8 mouse cellular contexts compared by ENCODE assay signal in genomic region chr17:35736280-35736960, GRCm38 (mm10). TPM values are rescaled to one million over a fixed set of nuclear protein-coding genes. Genes with fewer than 3 reads are reported as not detected.
DNase-seq lines count a peak whose midpoint lies in the region; ATAC-seq and TF ChIP-seq lines count a peak whose summit lies in the region.

No protein-coding gene starts in this region.

- H3K27ac ChIP-seq in forebrain, embryonic 16.5 days (ENCODE audit: low read length): no peak overlapping the region
- H3K27ac ChIP-seq in lung, embryonic 14.5 days (ENCODE audit: low read depth): no peak overlapping the region

- no peaks in the 10 kb centered on the region for H3K36me3 ChIP-seq in forebrain, embryonic 16.5 days (ENCODE audit: control insufficient read depth, insufficient read depth)
- H3K36me3 ChIP-seq in lung, embryonic 14.5 days (ENCODE audit: insufficient read depth): no peaks in the 10 kb centered on the region

- H3K4me1 ChIP-seq in forebrain, embryonic 16.5 days (replicated peaks; ENCODE audit: control insufficient read depth, insufficient read depth, low read length): no peaks in the 10 kb centered on the region
- no peaks in the 10 kb centered on the region for H3K4me1 ChIP-seq in lung, embryonic 14.5 days (ENCODE audit: insufficient read depth)

- ATAC-seq in forebrain, embryonic 16.5 days: 0 out of 2 replicates have a peak, but pooled peaks have one; percentile 18
- ATAC-seq in lung, embryonic 14.5 days (ENCODE audit: insufficient read depth): peak; percentile 25; the same call in 1 of the 2 replicates

- no peak overlapping the region for H3K4me2 ChIP-seq in forebrain, embryonic 16.5 days (ENCODE audit: low read length)
- H3K4me2 ChIP-seq in lung, embryonic 14.5 days: no peak overlapping the region

- peak; percentile 72 to 82 for DNase-seq in CD8-positive naive resting alpha-beta T cell, adult 2 months (ENCODE audit: low read depth in 2 of 2, low spot score in 2 of 2)
- DNase-seq in c-Kit-positive CD71-positive TER-119-negative erythroid progenitor cells, embryonic 14.5 days (ENCODE audit: low read depth): peak; percentile 48
- peak; percentile 18 for DNase-seq in heart, postnatal 25 days (ENCODE audit: low spot score)
- peak; percentile 56 to 75 for DNase-seq in layer of hippocampus, adult 8-10 months (ENCODE audit: low spot score in 2 of 2)
- DNase-seq in lung, embryonic 14.5 days: peak; percentile 84
- peak; percentile 71 for DNase-seq in ovary, postnatal 14 days (ENCODE audit: low spot score)
- peak; percentile 80 for DNase-seq in thymus, postnatal 14 days

- WGBS in forebrain, embryonic 16.5 days: 39% methylated on average over 12 of the region's 12 CpGs
- WGBS in lung, embryonic 14.5 days: 36% methylated on average over 12 of the region's 12 CpGs

- H3K27me3 ChIP-seq in forebrain, embryonic 16.5 days (replicated peaks; ENCODE audit: control insufficient read depth, insufficient read depth, low read length): no peaks in the 10 kb centered on the region
- no peaks in the 10 kb centered on the region for H3K27me3 ChIP-seq in lung, embryonic 14.5 days (ENCODE audit: insufficient read depth, low read length)

- H3K4me3 ChIP-seq in forebrain, embryonic 16.5 days (replicated peaks; ENCODE audit: low read length): no peak overlapping the region
- no peak overlapping the region for H3K4me3 ChIP-seq in lung, embryonic 14.5 days (ENCODE audit: low read depth, low read length)

- TF ChIP-seq CTCF in lung, embryonic 14.5 days (IDR thresholded peaks at IDR 0.05; ENCODE audit: low read depth): peak; percentile 88

- H3K9me3 ChIP-seq in forebrain, embryonic 16.5 days (ENCODE audit: control insufficient read depth, low read length): no peaks in the 10 kb centered on the region
- H3K9me3 ChIP-seq in lung, embryonic 14.5 days (ENCODE audit: low read depth, low read length): no peaks in the 10 kb centered on the region

- intact Hi-C loops in heart, postnatal 25 days (cut with DNase I): loop anchor here (5.0 kb wide), 1 partner anchor 144 kb away; no protein-coding TSS in a partner anchor

- H3K9ac ChIP-seq in forebrain, embryonic 16.5 days (replicated peaks; ENCODE audit: low read depth, low read length): no peak overlapping the region
- H3K9ac ChIP-seq in lung, embryonic 14.5 days: no peak overlapping the region

RNA-seq across cellular contexts. Expression of gene Ddr1, which starts 32.0 kb away (rescaled TPM):
- 113 and 116 TPM in 2 replicates for polyA plus RNA-seq in forebrain, embryonic 16.5 days (2015; fragmentation: Nextera tagmentation; extraction: Ambion mirVana)
- 10 to 100 TPM; 33.1 to 41.7 TPM for total RNA-seq in heart, postnatal 25 days (2021)
- 10 to 100 TPM; 58.3 to 84.6 (median 74.1) TPM for total RNA-seq in layer of hippocampus, adult 8-10 months (2022)
- 32.9 and 38.2 TPM in 2 replicates for polyA plus RNA-seq in lung, embryonic 14.5 days (2014; fragmentation: Nextera tagmentation; extraction: Ambion mirVana)

Comparison
In these comparisons a context has a peak if more than half of its experiments do, and no peak if none do; other contexts are left out.
1. DNase-seq: peak in every context shown above with its lines; median percentile 84 in lung, embryonic 14.5 days; 80 in thymus, postnatal 14 days; 77 in CD8-positive naive resting alpha-beta T cell, adult 2 months; 71 in ovary, postnatal 14 days; 66 in layer of hippocampus, adult 8-10 months; 48 in c-Kit-positive CD71-positive TER-119-negative erythroid progenitor cells, embryonic 14.5 days; 18 in heart, postnatal 25 days.